Comparison of ENCODE assay signal across 14 mouse cellular contexts in genomic region chr7:120189369-120190149, GRCm38 (mm10). TPM values are rescaled to one million over a fixed set of nuclear protein-coding genes. Genes with fewer than 3 reads are reported as not detected.
DNase-seq lines count a peak whose midpoint lies in the region; ATAC-seq and TF ChIP-seq lines count a peak whose summit lies in the region.
"Had no signal": no experiment of that assay in that cellular context is flagged by ENCODE, and none has a peak within 500 bp of the region (broad histone marks: within the 10 kb centered on the region; RNA-seq: fewer than 3 reads in every experiment).

No protein-coding gene starts in this region.

- H3K4me1 ChIP-seq in cerebellum, adult 2 months (ENCODE audit: control insufficient read depth, insufficient read depth, low read length), result peaks cover 4% of the 10 kb centered on the region
- peaks cover 0 to 5% of the 10 kb centered on the region in 2 experiments; a peak in 1 of 4 replicates for H3K4me1 ChIP-seq in liver, embryonic 14.5 days (replicated peaks; ENCODE audit: control insufficient read depth in 2 of 2, insufficient read depth in 2 of 2, low read length in 1 of 2)
- no peaks in the 10 kb centered on the region; the same call in 1 of the 2 replicates for H3K4me1 ChIP-seq in forebrain, embryonic 13.5 days
- H3K4me1 ChIP-seq: megakaryocyte, embryonic 14.5 days; neural tube, embryonic 12.5 days had no signal

- H3K9me3 ChIP-seq in liver, embryonic 14.5 days (ENCODE audit: control insufficient read depth, low read length), result no peaks in the 10 kb centered on the region
- no peaks in the 10 kb centered on the region for H3K9me3 ChIP-seq in forebrain, embryonic 13.5 days (replicated peaks)
- H3K9me3 ChIP-seq: limb, embryonic 12.5 days; megakaryocyte, embryonic 14.5 days; neural tube, embryonic 12.5 days had no signal

- no peaks in the 10 kb centered on the region for H3K27me3 ChIP-seq in cerebellum, adult 2 months (ENCODE audit: control insufficient read depth, insufficient read depth, low read length)
- H3K27me3 ChIP-seq in liver, embryonic 14.5 days (ENCODE audit: control insufficient read depth, insufficient read depth, low read length), result no peaks in the 10 kb centered on the region
- no peaks in the 10 kb centered on the region for H3K27me3 ChIP-seq in forebrain, embryonic 13.5 days
- H3K27me3 ChIP-seq: limb, embryonic 12.5 days; megakaryocyte, embryonic 14.5 days; neural tube, embryonic 12.5 days had no signal

- H3K36me3 ChIP-seq in liver, embryonic 14.5 days (replicated peaks; ENCODE audit: control insufficient read depth, insufficient read depth, low read depth), result no peaks in the 10 kb centered on the region
- H3K36me3 ChIP-seq in forebrain, embryonic 13.5 days (ENCODE audit: poor library complexity, severe bottlenecking), result no peaks in the 10 kb centered on the region
- H3K36me3 ChIP-seq: limb, embryonic 12.5 days; neural tube, embryonic 12.5 days had no signal

- TF ChIP-seq EP300 in liver, embryonic 14.5 days (IDR thresholded peaks at IDR 0.05; ENCODE audit: low read depth), result no peak

- no peak overlapping the region for H3K4me2 ChIP-seq in liver, embryonic 14.5 days (ENCODE audit: low read depth)
- H3K4me2 ChIP-seq in forebrain, embryonic 13.5 days, result no peak overlapping the region
- H3K4me2 ChIP-seq: limb, embryonic 12.5 days; neural tube, embryonic 12.5 days had no signal

- peak; percentile 70 for ATAC-seq in liver, embryonic 14.5 days (ENCODE audit: insufficient read depth)
- ATAC-seq in CD4-positive, CD25-positive, alpha-beta regulatory T cell, adult 4 months, result no peak
- ATAC-seq in forebrain, embryonic 13.5 days, result no peak

- H3K4me3 ChIP-seq in cerebellum, adult 2 months (replicated peaks; ENCODE audit: insufficient read depth, low read depth, low read length), result no peak overlapping the region
- H3K4me3 ChIP-seq in liver, embryonic 14.5 days (ENCODE audit: insufficient read depth in 1 of 2, low read depth in 2 of 2, low read length in 2 of 2), result no peak overlapping the region
- H3K4me3 ChIP-seq in forebrain, embryonic 13.5 days, result no peak overlapping the region
- H3K4me3 ChIP-seq: heart, adult 2 months; limb, embryonic 12.5 days; megakaryocyte, embryonic 14.5 days; neural tube, embryonic 12.5 days had no signal

- no peak overlapping the region for H3K27ac ChIP-seq in cerebellum, adult 2 months (ENCODE audit: insufficient read depth, low read length)
- H3K27ac ChIP-seq in liver, embryonic 14.5 days, result no peak overlapping the region
- no peak overlapping the region for H3K27ac ChIP-seq in forebrain, embryonic 13.5 days
- H3K27ac ChIP-seq: heart, adult 2 months; limb, embryonic 12.5 days; neural tube, embryonic 12.5 days had no signal

- WGBS in cerebellum, adult 2 months, result 33% methylated on average over 8 of the region's 8 CpGs
- 62% methylated on average over 8 of the region's 8 CpGs for WGBS in liver, embryonic 14.5 days (ENCODE audit: insufficient replicate concordance)
- 79% methylated on average over 8 of the region's 8 CpGs for WGBS in forebrain, embryonic 13.5 days

- H3K9ac ChIP-seq in liver, embryonic 14.5 days (replicated peaks), result no peak overlapping the region
- no peak overlapping the region for H3K9ac ChIP-seq in forebrain, embryonic 13.5 days
- H3K9ac ChIP-seq: limb, embryonic 12.5 days; neural tube, embryonic 12.5 days had no signal

- no peak for TF ChIP-seq POLR2A in cerebellum, adult 2 months (IDR thresholded peaks at IDR 0.05; ENCODE audit: borderline replicate concordance, insufficient read depth, low read length)

- no peak for TF ChIP-seq CTCF in cerebellum, adult 2 months (IDR thresholded peaks at IDR 0.05; ENCODE audit: borderline replicate concordance, insufficient read depth, low read depth, low read length)
- TF ChIP-seq CTCF in liver, embryonic 14.5 days (IDR thresholded peaks at IDR 0.05; ENCODE audit: low read depth), result no peak

- peak; percentile 49 for DNase-seq in cerebellum, adult 9-10 months
- no peak for DNase-seq in cerebellum, adult 2 months
- peak; percentile 57 for DNase-seq in Muller cell, postnatal 12 days (ENCODE audit: inconsistent ontology term)
- DNase-seq in kidney, adult 8-10 months, result peak; percentile 76 to 88
- no peak for DNase-seq in liver, embryonic 14.5 days (ENCODE audit: low read depth in 3 of 3, low spot score in 3 of 3)
- no peak for DNase-seq in thymus, postnatal 4 days
- DNase-seq: heart, adult 2 months; thymus, postnatal 36 days had no signal

RNA-seq across cellular contexts. Expression of gene Crym, which starts 12.4 kb away (rescaled TPM):
- polyA plus RNA-seq in cerebellum, adult 2 months (2012; rRNA removed), result 0.11 and 0.22 TPM in 2 replicates
- polyA plus RNA-seq in liver, embryonic 14.5 days (2012; rRNA removed), result 0.06 and 0.08 TPM in 2 replicates
- polyA plus RNA-seq in liver, embryonic 14.5 days (2014; fragmentation: Nextera tagmentation; extraction: Ambion mirVana), result not detected in 2 replicates
- not detected for polyA plus RNA-seq in CD4-positive, CD25-positive, alpha-beta regulatory T cell, adult 4 months (2017; shearing (Covaris generic))
- polyA plus RNA-seq in forebrain, embryonic 13.5 days (2015; fragmentation: Nextera tagmentation; extraction: Ambion mirVana), result 10.4 and 10.8 TPM in 2 replicates

RNA-seq across cellular contexts. Expression of gene Abca14, which starts 14.2 kb away (rescaled TPM):
- not detected in 2 replicates for polyA plus RNA-seq in cerebellum, adult 2 months (2012; rRNA removed)
- polyA plus RNA-seq in liver, embryonic 14.5 days (2012; rRNA removed), result 0.03 and 0.04 TPM in 2 replicates
- polyA plus RNA-seq in liver, embryonic 14.5 days (2014; fragmentation: Nextera tagmentation; extraction: Ambion mirVana), result not detected in 2 replicates
- not detected for polyA plus RNA-seq in CD4-positive, CD25-positive, alpha-beta regulatory T cell, adult 4 months (2017; shearing (Covaris generic))
- not detected in 2 replicates for polyA plus RNA-seq in forebrain, embryonic 13.5 days (2015; fragmentation: Nextera tagmentation; extraction: Ambion mirVana)
- polyA plus RNA-seq: forebrain, embryonic 14.5 days; heart, adult 2 months; limb, embryonic 12.5 days; neural tube, embryonic 12.5 days had no signal

RNA-seq across cellular contexts. Expression of gene Anks4b, which starts 15.9 kb away (rescaled TPM):
- polyA plus RNA-seq in cerebellum, adult 2 months (2012; rRNA removed), result not detected in 2 replicates
- polyA plus RNA-seq in liver, embryonic 14.5 days (2012; rRNA removed), result 2.4 and 3.2 TPM in 2 replicates
- 0.95 and 1.3 TPM in 2 replicates for polyA plus RNA-seq in liver, embryonic 14.5 days (2014; fragmentation: Nextera tagmentation; extraction: Ambion mirVana)
- not detected for polyA plus RNA-seq in CD4-positive, CD25-positive, alpha-beta regulatory T cell, adult 4 months (2017; shearing (Covaris generic))
- polyA plus RNA-seq in forebrain, embryonic 13.5 days (2015; fragmentation: Nextera tagmentation; extraction: Ambion mirVana), result not detected in 2 replicates
- polyA plus RNA-seq: forebrain, embryonic 14.5 days; heart, adult 2 months; limb, embryonic 12.5 days had no signal

RNA-seq across cellular contexts. Expression of gene Zp2, which starts 44.5 kb away (rescaled TPM):
- not detected in 2 replicates for polyA plus RNA-seq in cerebellum, adult 2 months (2012; rRNA removed)
- polyA plus RNA-seq in liver, embryonic 14.5 days (2012; rRNA removed), result not detected in 2 replicates
- polyA plus RNA-seq in liver, embryonic 14.5 days (2014; fragmentation: Nextera tagmentation; extraction: Ambion mirVana), result not detected in 2 replicates
- not detected for polyA plus RNA-seq in CD4-positive, CD25-positive, alpha-beta regulatory T cell, adult 4 months (2017; shearing (Covaris generic))
- not detected in 2 replicates for polyA plus RNA-seq in forebrain, embryonic 13.5 days (2015; fragmentation: Nextera tagmentation; extraction: Ambion mirVana)
- polyA plus RNA-seq: forebrain, embryonic 14.5 days; limb, embryonic 12.5 days; neural tube, embryonic 12.5 days had no signal

Comparison
In these comparisons a context has a peak if more than half of its experiments do, and no peak if none do; other contexts are left out.
1. DNase-seq: peak in cerebellum, adult 9-10 months (single experiment), Muller cell, postnatal 12 days (single experiment) and kidney, adult 8-10 months (2 of 2); none in cerebellum, adult 2 months (0 of 2), liver, embryonic 14.5 days (0 of 3) and thymus, postnatal 4 days (single experiment).